Mouse (Mus musculus): ENCODE results near the gene Rrp15. TPM values are rescaled to one million over a fixed set of nuclear protein-coding genes. Genes with fewer than 3 reads are reported as not detected.

Gene Rrp15
- polyA plus RNA-seq, 1 experiment = 5.7 TPM

DNA sequence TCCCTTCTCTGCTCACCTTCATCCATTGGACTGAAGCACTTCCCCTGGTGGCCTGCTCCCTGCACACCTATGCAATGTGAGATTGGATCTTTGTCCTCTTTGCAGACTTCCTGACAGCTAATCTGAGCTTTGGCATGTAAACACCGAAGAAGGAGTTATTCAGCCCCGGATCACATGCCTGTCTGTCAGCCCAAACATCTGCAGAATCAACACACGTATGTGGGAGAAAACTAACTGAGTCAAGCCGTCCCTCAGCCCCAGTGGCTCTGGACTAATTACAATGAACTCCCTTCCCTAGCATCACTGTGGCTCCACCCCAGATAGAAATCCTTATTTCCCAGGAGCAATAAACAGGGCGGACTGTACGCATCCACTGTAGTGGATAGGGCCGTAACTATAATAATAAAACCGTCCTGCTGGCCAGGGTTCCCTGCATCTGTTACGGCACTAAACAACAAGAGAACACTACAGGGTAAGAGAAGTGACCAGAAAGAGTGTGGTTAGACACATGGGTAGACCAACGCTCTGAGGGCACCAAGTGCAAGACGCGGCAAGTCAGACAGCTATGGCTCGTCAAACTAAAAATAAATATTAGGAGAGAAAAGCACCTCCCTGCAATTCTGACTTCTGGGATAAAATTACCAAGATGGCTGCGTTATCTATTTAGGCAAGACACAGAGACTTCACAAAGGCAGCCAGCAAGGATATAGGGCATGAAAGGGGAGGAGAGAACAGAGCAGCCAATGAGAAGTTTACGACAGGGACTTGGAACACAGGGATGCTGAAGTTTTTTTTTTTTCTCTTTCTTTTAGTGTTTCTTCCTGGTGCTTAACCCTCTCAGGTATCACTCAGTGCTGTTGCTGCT, 46.5 kb downstream of the Rrp15 start:
- Histone ChIP-seq H3K4me3 (ENCODE audit: insufficient read depth, low read length) (no peak overlapping the region), H3K4me1 (ENCODE audit: control insufficient read depth, insufficient read depth, low read length) (peaks cover 2% of the 10 kb centered on the region; the same call in 1 of the 2 replicates), H3K27ac (ENCODE audit: insufficient read depth, low read depth, low read length) (no peak overlapping the region)
- TF ChIP-seq POLR2A (IDR thresholded peaks at IDR 0.05; ENCODE audit: borderline replicate concordance, low read depth, low read length) (no peak), CTCF (IDR thresholded peaks at IDR 0.05; ENCODE audit: low read depth, low read length) (no peak)

DNA sequence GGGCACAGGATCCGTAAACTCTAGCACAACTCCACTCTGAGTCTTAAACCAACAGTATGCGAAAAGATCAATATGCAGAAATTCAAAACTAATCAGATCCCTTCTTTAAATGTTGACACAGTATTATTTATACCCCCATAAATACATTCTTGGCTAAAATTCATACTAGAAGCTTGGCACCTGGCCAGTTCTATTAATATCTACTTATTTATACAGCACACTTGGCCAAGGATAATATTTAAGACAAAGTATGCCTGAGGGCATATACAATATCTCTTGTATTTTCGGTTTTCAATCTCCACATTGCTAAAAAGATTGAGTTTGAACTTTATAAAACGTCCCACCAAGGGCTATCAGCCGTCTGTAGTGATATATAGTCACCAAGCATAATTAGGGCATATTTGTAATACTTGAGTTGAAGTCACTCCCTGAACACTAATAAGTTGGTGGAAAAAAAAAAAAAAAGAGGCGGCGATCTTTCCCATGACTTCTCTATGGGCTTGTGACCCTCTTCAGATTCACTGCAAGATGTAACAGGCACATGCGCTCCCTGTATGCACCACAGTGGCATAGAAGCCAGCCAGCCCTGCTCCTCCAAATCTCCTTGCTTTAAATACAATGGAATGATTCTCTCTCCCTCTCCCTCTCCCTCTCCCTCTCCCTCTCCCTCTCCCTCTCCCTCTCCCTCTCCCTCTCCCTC, 47.8 kb downstream of the Rrp15 start:
- TF ChIP-seq CTCF (IDR thresholded peaks at IDR 0.05; ENCODE audit: low read depth, low read length) = no peak
- TF ChIP-seq POLR2A (IDR thresholded peaks at IDR 0.05; ENCODE audit: borderline replicate concordance, low read depth, low read length) = no peak
- Histone ChIP-seq H3K4me3 (ENCODE audit: insufficient read depth, low read length) (no peak overlapping the region), H3K4me1 (ENCODE audit: control insufficient read depth, insufficient read depth, low read length) (peaks cover 2% of the 10 kb centered on the region; the same call in 1 of the 2 replicates), H3K27ac (ENCODE audit: insufficient read depth, low read depth, low read length) (no peak overlapping the region)

DNA sequence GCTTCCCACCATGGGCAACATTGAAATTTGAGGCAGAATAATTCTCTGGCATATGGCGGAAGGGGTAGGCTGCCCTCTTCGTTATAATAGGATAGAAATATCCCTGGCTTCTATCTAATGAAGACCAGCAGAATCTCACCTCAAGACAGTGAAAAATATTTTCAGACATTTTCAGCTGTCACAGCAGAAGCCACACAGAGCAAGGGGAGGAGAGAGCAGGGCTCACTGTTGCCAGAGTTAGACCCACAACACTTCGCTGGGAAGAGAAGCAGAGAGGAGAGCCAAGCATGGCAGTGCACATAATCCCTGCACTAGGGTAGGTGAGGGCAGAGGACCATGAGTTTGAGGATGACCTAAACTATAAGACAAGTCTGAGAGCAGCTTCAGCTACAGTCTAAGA, 48.7 kb downstream of the Rrp15 start:
- peaks cover 2% of the 10 kb centered on the region; the same call in 1 of the 2 replicates for H3K4me1 ChIP-seq (ENCODE audit: control insufficient read depth, insufficient read depth, low read length)
- TF ChIP-seq CTCF (IDR thresholded peaks at IDR 0.05; ENCODE audit: low read depth, low read length) (no peak), POLR2A (IDR thresholded peaks at IDR 0.05; ENCODE audit: borderline replicate concordance, low read depth, low read length) (no peak)
- H3K27ac ChIP-seq (ENCODE audit: insufficient read depth, low read depth, low read length) = no peak overlapping the region
- no peak overlapping the region for H3K4me3 ChIP-seq (ENCODE audit: insufficient read depth, low read length)

DNA sequence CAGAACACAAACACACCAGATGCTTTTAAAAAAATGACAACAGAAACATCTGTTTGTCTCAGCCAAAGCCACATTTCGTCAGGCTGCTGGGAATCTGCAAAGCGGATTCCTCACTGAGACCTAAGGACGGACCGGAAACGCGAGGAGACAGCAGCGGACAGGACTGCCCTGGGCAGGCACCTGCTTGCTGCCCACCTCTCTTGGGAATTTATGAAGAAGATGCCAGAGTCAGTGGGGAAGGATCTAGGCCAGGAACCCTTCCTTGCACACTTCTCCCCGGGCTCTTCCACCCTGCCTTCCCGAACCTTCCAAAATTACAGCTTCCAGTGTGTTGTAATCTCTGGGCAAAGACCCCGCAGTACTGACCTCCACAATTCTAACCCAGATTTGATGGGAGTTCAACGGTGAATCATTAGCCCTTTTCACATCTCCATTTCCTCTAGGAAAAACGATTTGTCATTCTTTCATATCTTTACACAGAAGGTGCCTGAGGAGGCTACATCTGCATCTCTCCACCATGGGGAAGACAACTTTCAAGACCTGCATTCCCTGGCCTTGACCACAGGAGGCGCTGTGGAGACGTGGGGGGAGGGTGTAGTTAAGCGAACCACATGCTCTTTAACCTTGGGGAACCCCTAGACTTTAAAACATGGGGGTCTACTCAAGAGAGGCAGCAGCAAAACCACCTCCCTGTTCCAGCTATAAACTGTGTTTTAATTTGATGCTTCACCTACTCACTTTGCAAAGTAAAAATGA, 50.4 kb downstream of the Rrp15 start:
- TF ChIP-seq POLR2A (IDR thresholded peaks at IDR 0.05; ENCODE audit: borderline replicate concordance, low read depth, low read length) = no peak
- TF ChIP-seq CTCF (IDR thresholded peaks at IDR 0.05; ENCODE audit: low read depth, low read length) = no peak
- no peak overlapping the region for H3K4me3 ChIP-seq (ENCODE audit: insufficient read depth, low read length)
- peaks cover 1% of the 10 kb centered on the region; the same call in 1 of the 2 replicates for H3K4me1 ChIP-seq (ENCODE audit: control insufficient read depth, insufficient read depth, low read length)
- no peak overlapping the region for H3K27ac ChIP-seq (ENCODE audit: insufficient read depth, low read depth, low read length)

DNA sequence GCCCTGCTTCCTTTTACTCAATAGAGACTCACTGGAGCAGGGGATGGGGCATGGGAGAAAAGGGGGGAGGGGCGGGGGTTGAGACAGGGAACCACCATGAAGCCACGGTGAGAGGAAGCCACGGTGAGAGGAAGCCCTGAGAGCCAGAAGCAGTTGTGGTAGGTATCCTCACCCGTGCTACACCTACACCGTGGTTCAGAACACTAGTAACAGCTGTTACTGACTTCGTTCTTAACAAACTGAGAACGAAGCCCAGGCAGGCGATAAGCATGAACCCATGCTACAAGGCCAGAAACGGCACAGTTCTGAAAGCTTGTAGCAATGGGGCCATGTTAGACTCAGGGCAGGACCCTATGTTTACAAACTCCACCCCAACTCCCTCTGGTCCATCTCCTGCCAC, 52.9 kb downstream of the Rrp15 start:
- no peaks in the 10 kb centered on the region for H3K4me1 ChIP-seq (ENCODE audit: control insufficient read depth, insufficient read depth, low read length)
- H3K4me3 ChIP-seq (ENCODE audit: insufficient read depth, low read length) = no peak overlapping the region
- H3K27ac ChIP-seq (ENCODE audit: insufficient read depth, low read depth, low read length) = no peak overlapping the region
- TF ChIP-seq CTCF (IDR thresholded peaks at IDR 0.05; ENCODE audit: low read depth, low read length) = no peak
- TF ChIP-seq POLR2A (IDR thresholded peaks at IDR 0.05; ENCODE audit: borderline replicate concordance, low read depth, low read length) = no peak

DNA sequence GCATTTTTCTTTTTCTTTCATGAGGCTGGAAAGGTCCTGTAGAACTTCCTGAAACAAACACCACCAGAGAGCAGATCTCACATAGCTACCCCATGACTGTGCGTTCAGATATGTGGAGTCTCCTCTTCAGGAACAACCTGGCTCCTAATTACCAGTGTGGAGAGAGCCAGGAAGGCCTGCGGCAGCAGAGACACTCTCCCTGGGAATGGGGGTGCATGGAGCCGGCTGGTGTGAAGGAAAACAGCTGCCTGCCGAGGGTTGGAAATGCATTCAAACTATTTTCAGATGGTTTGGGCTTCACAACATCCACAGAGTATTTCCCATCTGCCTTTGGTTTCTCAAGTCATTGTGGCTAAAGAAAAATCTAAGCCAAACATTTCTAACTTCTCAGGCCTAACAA, 53.8 kb downstream of the Rrp15 start:
- TF ChIP-seq POLR2A (IDR thresholded peaks at IDR 0.05; ENCODE audit: borderline replicate concordance, low read depth, low read length) = no peak
- no peak for TF ChIP-seq CTCF (IDR thresholded peaks at IDR 0.05; ENCODE audit: low read depth, low read length)
- H3K27ac ChIP-seq (ENCODE audit: insufficient read depth, low read depth, low read length) = no peak overlapping the region
- H3K4me3 ChIP-seq (ENCODE audit: insufficient read depth, low read length) = no peak overlapping the region
- H3K4me1 ChIP-seq (ENCODE audit: control insufficient read depth, insufficient read depth, low read length) = no peaks in the 10 kb centered on the region

DNA sequence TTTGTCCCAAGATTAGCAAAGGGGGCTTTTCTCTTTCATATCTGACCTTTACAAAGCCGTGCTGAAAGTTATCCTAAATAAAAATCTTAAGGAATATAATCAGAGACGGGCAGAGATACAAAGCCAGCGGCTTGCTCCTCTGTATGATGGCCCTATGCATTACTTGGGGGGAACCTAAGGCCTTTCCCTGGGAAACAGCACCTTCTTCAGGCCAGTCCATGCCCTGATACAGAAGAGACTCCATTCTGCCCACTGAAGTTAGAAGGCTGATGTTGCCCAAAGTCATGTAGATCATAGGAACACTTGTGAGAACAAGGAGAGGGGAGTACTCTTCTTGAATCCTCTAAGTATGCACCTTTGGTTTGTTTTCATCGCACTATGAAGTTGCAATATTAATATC, 56.8 kb downstream of the Rrp15 start:
- Histone ChIP-seq H3K4me3 (ENCODE audit: insufficient read depth, low read length) (no peak overlapping the region), H3K4me1 (ENCODE audit: control insufficient read depth, insufficient read depth, low read length) (no peaks in the 10 kb centered on the region), H3K27ac (ENCODE audit: insufficient read depth, low read depth, low read length) (no peak overlapping the region)
- TF ChIP-seq CTCF (IDR thresholded peaks at IDR 0.05; ENCODE audit: low read depth, low read length) (no peak), POLR2A (IDR thresholded peaks at IDR 0.05; ENCODE audit: borderline replicate concordance, low read depth, low read length) (no peak)

DNA sequence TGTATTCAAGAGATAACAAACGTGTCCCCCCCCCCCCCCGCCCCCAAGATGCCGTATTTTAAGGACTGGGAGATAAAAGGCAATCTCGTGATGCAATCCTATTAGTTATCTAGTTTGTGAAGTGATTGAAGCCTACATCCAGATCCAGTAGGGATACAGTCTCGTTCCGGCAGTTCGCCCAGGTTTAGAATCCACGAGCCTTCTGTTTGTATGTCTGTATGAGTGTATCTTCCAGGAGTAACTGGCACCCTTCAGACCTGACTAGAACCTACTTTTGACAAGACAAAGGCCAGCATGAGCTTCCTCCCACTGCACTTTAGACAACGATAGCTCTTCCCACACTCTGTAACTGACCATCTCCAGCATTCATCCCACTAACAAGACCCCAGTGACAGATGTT, 57.5 kb downstream of the Rrp15 start:
- H3K4me3 ChIP-seq (ENCODE audit: insufficient read depth, low read length) = no peak overlapping the region
- H3K27ac ChIP-seq (ENCODE audit: insufficient read depth, low read depth, low read length) = no peak overlapping the region
- no peaks in the 10 kb centered on the region for H3K4me1 ChIP-seq (ENCODE audit: control insufficient read depth, insufficient read depth, low read length)
- TF ChIP-seq POLR2A (IDR thresholded peaks at IDR 0.05; ENCODE audit: borderline replicate concordance, low read depth, low read length) = no peak
- no peak for TF ChIP-seq CTCF (IDR thresholded peaks at IDR 0.05; ENCODE audit: low read depth, low read length)

DNA sequence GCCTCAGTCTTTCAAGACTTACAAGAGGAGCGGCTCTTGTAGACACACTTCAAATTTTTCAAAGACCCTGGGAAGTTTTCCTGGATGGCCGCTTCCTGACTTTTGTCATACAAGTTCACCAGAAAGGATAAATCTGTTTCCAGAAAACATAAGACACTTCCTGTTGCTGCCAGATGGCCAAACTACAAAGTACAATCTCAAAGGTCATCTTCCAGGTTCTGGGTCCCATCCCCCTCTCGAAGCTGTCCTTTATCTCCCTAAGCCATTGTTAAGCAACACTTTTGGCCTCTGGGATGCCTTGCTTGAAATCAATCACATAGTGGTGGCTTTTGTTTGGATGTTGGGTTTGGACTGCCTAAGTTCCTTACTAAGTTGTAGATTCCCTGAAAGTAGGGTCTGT, 65.1 kb downstream of the Rrp15 start:
- TF ChIP-seq CTCF (IDR thresholded peaks at IDR 0.05; ENCODE audit: low read depth, low read length) (no peak), POLR2A (IDR thresholded peaks at IDR 0.05; ENCODE audit: borderline replicate concordance, low read depth, low read length) (no peak)
- no peaks in the 10 kb centered on the region for H3K4me1 ChIP-seq (ENCODE audit: control insufficient read depth, insufficient read depth, low read length)
- no peak overlapping the region for H3K4me3 ChIP-seq (ENCODE audit: insufficient read depth, low read length)
- no peak overlapping the region for H3K27ac ChIP-seq (ENCODE audit: insufficient read depth, low read depth, low read length)

All from bone marrow macrophage, adult 2 months (primary cell).